Mouse (Mus musculus): ENCODE results near the gene Pramel5. TPM values are rescaled to one million over a fixed set of nuclear protein-coding genes. Genes with fewer than 3 reads are reported as not detected.
"Not testable (repeated sequence)": the region's sequence is repeated elsewhere in the genome, so short reads cannot be mapped to it uniquely, and the experiment has no call there.

The Pramel5 gene
- polyA plus RNA-seq (2012; rRNA removed): not detected in 2 replicates

GRCm38 (mm10) chr4:144280388-144280787 lies at the start of gene Pramel5:
Gene Pramel5 (minus strand): TSS chr4:144280488.
- WGBS: 74% methylated on average over 1 of the region's 1 CpGs
- H3K27ac ChIP-seq (ENCODE audit: insufficient read depth, low read depth, low read length); H3K27me3 ChIP-seq (ENCODE audit: control insufficient read depth, insufficient read depth, low read length); H3K4me1 ChIP-seq (ENCODE audit: control insufficient read depth, insufficient read depth, insufficient read length, low read length); H3K36me3 ChIP-seq (ENCODE audit: control insufficient read depth, insufficient read depth, low read length); H3K4me3 ChIP-seq (ENCODE audit: low read depth, low read length): not testable (repeated sequence)

GRCm38 (mm10) chr4:144329949-144330348 lies 49.7 kb upstream of the Pramel5 start, which contains the start of gene Gm13128:
Gene Gm13128 (plus strand): TSS chr4:144330249.
- H3K27ac ChIP-seq (ENCODE audit: insufficient read depth, low read depth, low read length); H3K4me3 ChIP-seq (ENCODE audit: low read depth, low read length); H3K4me1 ChIP-seq (ENCODE audit: control insufficient read depth, insufficient read depth, insufficient read length, low read length); H3K36me3 ChIP-seq (ENCODE audit: control insufficient read depth, insufficient read depth, low read length); H3K27me3 ChIP-seq (ENCODE audit: control insufficient read depth, insufficient read depth, low read length): not testable (repeated sequence)
- 58% methylated on average over 4 of the region's 4 CpGs for WGBS

GRCm38 (mm10) chr4:144312666-144313460 lies 32.6 kb upstream of the Pramel5 start:
- WGBS: 55% methylated on average over 2 of the region's 2 CpGs
- not testable (repeated sequence) for H3K4me3 ChIP-seq (ENCODE audit: low read depth, low read length); H3K36me3 ChIP-seq (ENCODE audit: control insufficient read depth, insufficient read depth, low read length); H3K27ac ChIP-seq (ENCODE audit: insufficient read depth, low read depth, low read length); H3K4me1 ChIP-seq (ENCODE audit: control insufficient read depth, insufficient read depth, insufficient read length, low read length); H3K27me3 ChIP-seq (ENCODE audit: control insufficient read depth, insufficient read depth, low read length)

- not testable (repeated sequence) for H3K27ac ChIP-seq (ENCODE audit: insufficient read depth, low read depth, low read length); H3K27me3 ChIP-seq (ENCODE audit: control insufficient read depth, insufficient read depth, low read length); H3K4me3 ChIP-seq (ENCODE audit: low read depth, low read length); H3K4me1 ChIP-seq (ENCODE audit: control insufficient read depth, insufficient read depth, insufficient read length, low read length); H3K36me3 ChIP-seq (ENCODE audit: control insufficient read depth, insufficient read depth, low read length)
- 71% methylated on average over 1 of the region's 1 CpGs for WGBS
These were observed 19.1 kb upstream of the Pramel5 start for GRCm38 (mm10) chr4:144299414-144299813.

GRCm38 (mm10) chr4:144254768-144255167 lies 25.5 kb downstream of the Pramel5 start:
- H3K4me1 ChIP-seq (ENCODE audit: control insufficient read depth, insufficient read depth, insufficient read length, low read length); H3K27me3 ChIP-seq (ENCODE audit: control insufficient read depth, insufficient read depth, low read length); H3K36me3 ChIP-seq (ENCODE audit: control insufficient read depth, insufficient read depth, low read length); H3K4me3 ChIP-seq (ENCODE audit: low read depth, low read length); H3K27ac ChIP-seq (ENCODE audit: insufficient read depth, low read depth, low read length): not testable (repeated sequence)

Other genes with a start within 250 kb of the Pramel5 start
- gene Pramel4, start 221.4 kb downstream of the Pramel5 start, polyA plus RNA-seq (2012; rRNA removed): not detected in 2 replicates
- not detected in 2 replicates for gene Gm13102, start 174.0 kb downstream of the Pramel5 start, polyA plus RNA-seq (2012; rRNA removed)
- gene Oog3, start 117.8 kb downstream of the Pramel5 start, polyA plus RNA-seq (2012; rRNA removed): not detected in 2 replicates
- not detected in 2 replicates for gene Oog2, start 89.8 kb downstream of the Pramel5 start, polyA plus RNA-seq (2012; rRNA removed)
- gene C87977, start 67.2 kb downstream of the Pramel5 start, polyA plus RNA-seq (2012; rRNA removed): not detected in 2 replicates
- gene Gm13128, start 49.8 kb upstream of the Pramel5 start, polyA plus RNA-seq (2012; rRNA removed): not detected in 2 replicates
- not detected in 2 replicates for gene Gm13119, start 77.5 kb upstream of the Pramel5 start, polyA plus RNA-seq (2012; rRNA removed)
- gene Pramef20, start 97.4 kb upstream of the Pramel5 start, polyA plus RNA-seq (2012; rRNA removed): not detected in 2 replicates
- gene Pramef12, start 128.0 kb upstream of the Pramel5 start, polyA plus RNA-seq (2012; rRNA removed): not detected in 2 replicates
- gene 1700012P22Rik, start 158.3 kb upstream of the Pramel5 start, polyA plus RNA-seq (2012; rRNA removed): not detected in 2 replicates
- not detected in 2 replicates for gene Gm9944, start 172.8 kb upstream of the Pramel5 start, polyA plus RNA-seq (2012; rRNA removed)
- not detected in 2 replicates for gene Aadacl3, start 183.3 kb upstream of the Pramel5 start, polyA plus RNA-seq (2012; rRNA removed)
- not detected in 2 replicates for gene 9430007A20Rik, start 239.3 kb upstream of the Pramel5 start, polyA plus RNA-seq (2012; rRNA removed)